Mouse (Mus musculus) lung, adult 2 months (tissue): Measurements from ENCODE around the gene Fxr1. TPM values are rescaled to one million over a fixed set of nuclear protein-coding genes. Genes with fewer than 3 reads are reported as not detected.

Experiments used
- DNase-seq: peaks from one replicate; pipeline ENCODE4 v3.0.0; 2022
- H3K4me1 ChIP-seq: fragments of 200-500 bp; 2 replicates; pipeline ENCODE4 v1.6.1; 2011; ENCODE audit warnings: low read length; ENCODE audit not compliant: control insufficient read depth, insufficient read depth
- H3K4me3 ChIP-seq: fragments of 200-500 bp; replicated peaks from 2 replicates; pipeline ENCODE3; 2011; ENCODE audit warnings: low read depth, mild to moderate bottlenecking, control low read depth, low read length; ENCODE audit errors: extremely low read depth
- CTCF ChIP-seq: fragments of 200-500 bp; IDR thresholded peaks from 2 replicates; pipeline ENCODE4 v1.5.1; 2011; ENCODE audit warnings: mild to moderate bottlenecking, low read length, control low read depth; ENCODE audit not compliant: insufficient read depth
- POLR2A ChIP-seq: fragments of 200-500 bp; IDR thresholded peaks from 2 replicates; pipeline ENCODE4 v1.6.1; 2011; ENCODE audit warnings: low read depth, mild to moderate bottlenecking, control low read depth, low read length, borderline replicate concordance; ENCODE audit errors: extremely low read depth
- WGBS: fragments of 180-500 bp; shearing (Covaris S2); methylation state at CpG from one replicate; pipeline ENCODE4 v1.1.7; 2018; 5-methylcytosine and 5-hydroxymethylcytosine counted together
- polyA plus RNA-seq: library from polyadenylated mRNA; depleted of rRNA; stranded (reverse); fragments of >200 nt; gene quantifications from 2 replicates; pipeline ENCODE4 v1.2.3, GENCODE M21; 2012; rRNA removed

Gene Fxr1
- polyA plus RNA-seq, 1 experiment = 13.9 TPM

GRCm38 (mm10) chr3:34083655-34084054 is 63.9 kb downstream of the Fxr1 start:
- H3K4me1 ChIP-seq = peaks cover 2% of the 10 kb centered on the region; the same call in 1 of the 2 replicates
- no peak overlapping the region for H3K4me3 ChIP-seq
- DNase-seq = no peak
- no peak for TF ChIP-seq CTCF
- no peak for TF ChIP-seq POLR2A
- 71% methylated on average over 5 of the region's 5 CpGs for WGBS

GRCm38 (mm10) chr3:34102891-34103290 is 83.1 kb downstream of the Fxr1 start:
- Histone ChIP-seq H3K4me1 (no peaks in the 10 kb centered on the region), H3K4me3 (no peak overlapping the region)
- WGBS = 73% methylated on average over 2 of the region's 2 CpGs
- no peak for DNase-seq
- no peak for TF ChIP-seq POLR2A
- no peak for TF ChIP-seq CTCF

- TF ChIP-seq POLR2A = no peak
- no peak for TF ChIP-seq CTCF
- DNase-seq = no peak
- 40% methylated on average over 7 of the region's 7 CpGs for whole genome bisulfite sequencing
- no peak overlapping the region for H3K4me3 ChIP-seq
- H3K4me1 ChIP-seq = no peaks in the 10 kb centered on the region
These were observed 84.3 kb downstream of the Fxr1 start for GRCm38 (mm10) chr3:34103902-34104672.

DNA sequence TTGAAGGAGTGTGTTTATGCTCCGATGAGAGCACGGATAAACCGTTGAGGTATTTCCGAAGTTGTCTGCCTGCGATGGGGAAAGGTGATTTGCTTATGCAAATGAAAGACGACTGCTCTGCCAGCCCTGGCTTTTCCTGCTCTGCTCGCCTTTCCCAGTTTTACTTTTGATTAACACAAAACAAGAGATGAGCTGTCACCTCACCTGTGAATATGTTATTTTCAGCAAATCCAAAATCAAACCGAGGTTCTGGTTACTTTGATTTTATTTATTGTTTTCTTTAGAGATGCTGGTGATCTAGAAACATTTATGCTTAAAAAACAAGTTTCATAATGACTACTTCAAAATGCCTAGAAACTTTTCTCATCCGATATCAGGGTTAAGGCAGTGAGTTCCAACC is 86.7 kb downstream of the Fxr1 start:
- 15% methylated on average over 9 of the region's 9 CpGs for WGBS
- H3K4me3 ChIP-seq = no peak overlapping the region
- no peaks in the 10 kb centered on the region for H3K4me1 ChIP-seq
- no peak for DNase-seq
- TF ChIP-seq CTCF (no peak), POLR2A (no peak)

DNA sequence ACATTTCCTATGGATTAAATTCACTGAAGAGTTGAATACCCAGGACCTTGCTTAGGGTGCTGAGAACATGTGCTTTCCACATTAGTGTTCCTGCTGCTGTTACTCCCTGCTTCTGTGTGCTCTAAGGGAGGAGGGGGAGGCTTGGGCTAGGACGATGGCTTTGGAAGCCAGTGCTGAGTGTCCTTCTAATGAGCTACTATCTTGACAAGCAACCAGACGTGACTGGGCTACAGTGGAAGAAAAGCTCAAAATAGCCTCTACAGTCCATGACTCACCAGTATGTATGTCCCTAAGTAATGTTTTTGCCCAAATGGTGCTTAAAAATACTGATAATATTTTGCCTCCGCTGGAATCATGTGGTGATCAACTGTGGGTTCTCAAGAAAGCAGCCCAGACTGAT is 87.9 kb downstream of the Fxr1 start:
- DNase-seq = no peak
- TF ChIP-seq POLR2A (no peak), CTCF (no peak)
- no peak overlapping the region for H3K4me3 ChIP-seq
- WGBS = 69% methylated on average over 3 of the region's 3 CpGs
- H3K4me1 ChIP-seq = no peaks in the 10 kb centered on the region

DNA sequence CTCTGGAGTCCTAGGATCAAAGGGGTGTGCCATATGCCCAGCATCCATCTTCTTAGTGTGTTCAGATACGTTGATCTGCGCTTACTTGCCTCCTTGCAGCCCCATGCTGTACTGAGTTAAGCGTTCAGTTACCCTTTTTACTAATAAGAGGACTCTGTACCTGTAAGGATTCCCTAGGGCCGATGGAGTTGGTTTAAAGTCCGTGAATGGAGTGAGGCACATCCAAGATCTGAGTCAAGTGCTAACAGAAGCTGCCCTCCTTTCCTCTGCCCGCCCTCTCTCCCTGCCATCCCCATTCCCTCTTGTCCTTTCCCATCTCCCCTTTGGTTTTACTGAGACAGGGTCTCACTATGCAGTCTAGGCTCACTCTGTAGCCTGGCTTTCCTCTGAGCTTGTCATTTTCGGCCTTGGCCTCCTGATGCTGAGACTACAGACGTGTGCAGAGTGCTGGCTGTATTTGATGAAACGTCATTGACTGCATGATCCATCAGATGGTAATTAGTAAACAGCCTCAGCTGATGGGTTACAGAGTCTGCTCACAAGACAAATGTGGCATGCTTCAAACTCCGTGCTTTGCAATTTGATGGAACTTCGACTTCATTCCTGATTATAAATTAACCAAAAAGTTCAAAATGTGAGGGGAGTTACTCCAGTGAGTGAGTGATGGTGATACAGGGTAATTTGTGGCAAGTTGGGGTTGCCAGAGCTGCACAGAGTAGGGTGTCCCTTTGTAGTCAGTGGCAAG is 92.4 kb downstream of the Fxr1 start:
- TF ChIP-seq POLR2A (no peak), CTCF (no peak)
- Histone ChIP-seq H3K4me1 (no peaks in the 10 kb centered on the region), H3K4me3 (no peak overlapping the region)
- whole genome bisulfite sequencing = 64% methylated on average over 11 of the region's 11 CpGs
- no peak for DNase-seq

DNA sequence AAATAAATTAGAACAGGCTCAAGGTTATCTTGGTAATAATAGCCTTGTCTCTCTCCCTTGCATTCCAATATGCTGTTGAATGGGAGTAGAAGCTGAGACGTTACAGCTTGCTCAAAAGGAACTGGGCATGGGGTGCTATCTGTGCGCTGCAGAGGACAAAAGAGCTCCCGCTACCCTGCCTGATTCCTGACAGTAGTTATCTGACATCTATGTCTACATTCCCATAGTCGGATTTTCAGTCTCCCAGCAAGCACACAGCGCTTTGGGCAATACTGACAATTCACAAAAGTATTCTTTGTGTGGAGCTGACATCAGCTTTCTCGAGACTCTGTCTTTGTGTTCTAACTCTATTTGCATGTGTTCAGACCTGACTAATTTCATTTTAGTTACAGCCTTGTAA is 96.1 kb downstream of the Fxr1 start:
- 66% methylated on average over 6 of the region's 6 CpGs for WGBS
- TF ChIP-seq CTCF = no peak
- TF ChIP-seq POLR2A = no peak
- H3K4me3 ChIP-seq = no peak overlapping the region
- DNase-seq = no peak
- H3K4me1 ChIP-seq = no peaks in the 10 kb centered on the region

DNA sequence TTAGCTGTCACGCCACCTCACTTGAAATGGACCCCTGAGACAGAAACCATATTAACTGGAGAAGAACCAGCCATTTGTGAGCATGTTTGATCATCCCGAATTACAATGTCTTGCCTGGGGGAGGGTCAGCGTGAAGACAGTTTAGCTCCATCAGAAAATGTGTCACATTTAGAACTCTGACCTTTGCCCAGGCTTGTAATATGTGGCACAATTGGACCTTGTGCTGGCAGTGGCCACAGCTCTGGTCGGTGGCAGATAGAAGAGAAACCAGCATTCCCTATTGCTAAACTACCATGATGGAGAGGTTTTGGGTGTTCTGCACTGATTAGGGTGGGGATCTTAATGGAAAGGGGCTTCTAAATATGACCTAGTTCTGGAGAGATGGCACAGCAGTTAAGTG is 100.1 kb downstream of the Fxr1 start:
- H3K4me1 ChIP-seq = no peaks in the 10 kb centered on the region
- TF ChIP-seq POLR2A (no peak), CTCF (no peak)
- DNase-seq = no peak
- WGBS = 76% methylated on average over 4 of the region's 4 CpGs
- H3K4me3 ChIP-seq = no peak overlapping the region

Other genes starting within 250 kb of the Fxr1 start
- 30.3 and 60.5 TPM in 2 replicates for gene Ttc14, start 220.1 kb upstream of the Fxr1 start, polyA plus RNA-seq
- 8.0 and 10.7 TPM in 2 replicates for gene Ccdc39, start 175.6 kb upstream of the Fxr1 start, polyA plus RNA-seq
- 67.8 and 87.7 TPM in 2 replicates for gene Dnajc19, start 61.4 kb downstream of the Fxr1 start, polyA plus RNA-seq